Mouse (Mus musculus): Measurements from ENCODE around the gene Prss29. TPM values are rescaled to one million over a fixed set of nuclear protein-coding genes. Genes with fewer than 3 reads are reported as not detected.

The Prss29 gene
- polyA plus RNA-seq, 3 experiments from 2014 or later: not detected

- no peak for ATAC-seq
Measured at GRCm38 (mm10) chr17:25361291-25361690, 42.8 kb downstream of the Prss29 start.

GRCm38 (mm10) chr17:25363726-25364125 lies 45.3 kb downstream of the Prss29 start:
- no peak for ATAC-seq

GRCm38 (mm10) chr17:25366005-25366404 lies 47.6 kb downstream of the Prss29 start, which contains the start of gene Tpsb2:
Gene Tpsb2 (plus strand): TSS chr17:25366305.
- ATAC-seq: no peak

- ATAC-seq: no peak
Measured at GRCm38 (mm10) chr17:25368973-25369372, 50.5 kb downstream of the Prss29 start, which contains the start of gene Tpsg1. Gene Tpsg1 (plus strand): TSS chr17:25369273.

Other genes with a start within 250 kb of the Prss29 start
- under 1 TPM in 2 of 3 experiments, not detected in 1; 0.47 to 0.66 TPM for gene Tmem204, start 235.1 kb upstream of the Prss29 start, polyA plus RNA-seq (2017; shearing (Covaris generic))
- gene Telo2, start 202.7 kb upstream of the Prss29 start, polyA plus RNA-seq (2017; shearing (Covaris generic)): 10 to 100 TPM; 13.5 to 33.6 (median 17.7) TPM
- not detected for gene Ptx4, start 197.9 kb upstream of the Prss29 start, polyA plus RNA-seq (2017; shearing (Covaris generic))
- 10 to 100 TPM; 16.6 to 27.4 (median 20.6) TPM for gene Clcn7, start 185.3 kb upstream of the Prss29 start, polyA plus RNA-seq (2017; shearing (Covaris generic))
- not detected for gene Ccdc154, start 156.2 kb upstream of the Prss29 start, polyA plus RNA-seq (2017; shearing (Covaris generic))
- gene Gm38655, start 143.2 kb upstream of the Prss29 start, polyA plus RNA-seq (2017; shearing (Covaris generic)): not detected
- gene BC003965, start 134.1 kb upstream of the Prss29 start, polyA plus RNA-seq (2017; shearing (Covaris generic)): 10 to 100 TPM; 12.9 to 16.3 (median 13.2) TPM
- gene Unkl, start 130.3 kb upstream of the Prss29 start, polyA plus RNA-seq (2017; shearing (Covaris generic)): 10 to 100 TPM; 22.2 to 31.4 (median 23.3) TPM
- 10 to 100 TPM; 43.0 to 79.2 (median 61.5) TPM for gene Gnptg, start 78.5 kb upstream of the Prss29 start, polyA plus RNA-seq (2017; shearing (Covaris generic))
- 10 to 100 TPM; 30.9 to 35.3 (median 31.4) TPM for gene Tsr3, start 78.5 kb upstream of the Prss29 start, polyA plus RNA-seq (2017; shearing (Covaris generic))
- 10 to 100 TPM in 2 of 3 experiments, 1 to 10 TPM in 1; 2.6 to 42.7 (median 10.9) TPM for gene Baiap3, start 62.3 kb upstream of the Prss29 start, polyA plus RNA-seq (2017; shearing (Covaris generic))
- gene Ube2i, start 44.0 kb upstream of the Prss29 start, polyA plus RNA-seq (2017; shearing (Covaris generic)): 100 to 1,000 TPM; 418 to 487 (median 438) TPM
- gene Prss34, start 20.3 kb upstream of the Prss29 start, polyA plus RNA-seq (2017; shearing (Covaris generic)): not detected
- gene Prss28, start 10.0 kb upstream of the Prss29 start, polyA plus RNA-seq (2017; shearing (Covaris generic)): not detected
- not detected for gene Tpsab1, start 26.9 kb downstream of the Prss29 start, polyA plus RNA-seq (2017; shearing (Covaris generic))
- gene Tpsb2, start 47.7 kb downstream of the Prss29 start, polyA plus RNA-seq (2017; shearing (Covaris generic)): not detected
- not detected for gene Tpsg1, start 50.6 kb downstream of the Prss29 start, polyA plus RNA-seq (2017; shearing (Covaris generic))
- gene Cacna1h, start 115.1 kb downstream of the Prss29 start, polyA plus RNA-seq (2017; shearing (Covaris generic)): not detected
- gene Tekt4, start 136.0 kb downstream of the Prss29 start, polyA plus RNA-seq (2017; shearing (Covaris generic)): not detected
- gene Sstr5, start 178.6 kb downstream of the Prss29 start, polyA plus RNA-seq (2017; shearing (Covaris generic)): not detected